Comparison of ENCODE assay signal across 8 mouse cellular contexts in the genomic region with DNA sequence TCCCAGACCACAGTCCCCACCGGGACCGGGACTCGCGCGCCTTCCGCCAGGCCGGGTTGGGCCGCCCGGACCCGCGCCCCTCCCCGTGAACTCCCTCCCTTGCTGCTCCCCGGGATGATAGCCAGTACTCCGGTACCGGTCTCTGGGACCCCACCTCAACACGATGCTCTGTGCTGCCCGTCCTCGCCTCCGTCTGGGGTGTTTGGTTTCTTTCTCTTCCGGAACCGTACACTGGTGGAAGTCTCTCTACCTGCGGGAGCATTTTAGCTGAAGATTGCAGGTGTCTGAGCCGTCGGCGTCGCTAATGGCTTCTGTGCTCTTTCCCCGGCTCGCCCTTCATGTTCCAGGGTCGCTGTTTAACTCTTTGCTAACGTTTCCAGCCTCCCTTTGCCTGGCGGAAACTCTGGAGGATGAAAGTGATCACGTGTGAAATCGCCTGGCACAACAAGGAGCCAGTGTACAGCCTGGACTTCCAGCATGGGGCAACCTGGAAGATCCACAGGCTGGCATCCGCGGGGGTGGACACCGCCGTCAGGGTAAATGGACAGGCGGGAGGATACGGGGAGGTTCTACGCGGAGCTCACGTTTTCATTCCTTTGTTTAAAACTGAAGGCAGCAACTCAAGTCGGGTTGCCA. TPM values are rescaled to one million over a fixed set of nuclear protein-coding genes. Genes with fewer than 3 reads are reported as not detected.
A peak's percentile ranks its signal among the peaks of the same experiment; 100 is the strongest.
DNase-seq lines count a peak whose midpoint lies in the region; ATAC-seq lines count a peak whose summit lies in the region.

No protein-coding gene starts in this region.

- peak overlapping the region; percentile 76 for H3K9ac ChIP-seq in heart, embryonic 15.5 days
- H3K9ac ChIP-seq in limb, embryonic 11.5 days (ENCODE audit: low read length): peak overlapping the region; percentile 72

- WGBS in heart, embryonic 15.5 days: under 1% methylated on average over 43 of the region's 43 CpGs
- under 1% methylated on average over 43 of the region's 43 CpGs for WGBS in limb, embryonic 11.5 days

- peak; percentile 90 for DNase-seq in heart, adult 11 months
- no peak for DNase-seq in heart, postnatal 25 days (ENCODE audit: low spot score)
- peak; percentile 43 for DNase-seq in Muller cell, postnatal 12 days (ENCODE audit: inconsistent ontology term)
- peak; percentile 70 for DNase-seq in embryo, embryonic 10.5 days (ENCODE audit: low spot score)
- DNase-seq in limb, embryonic 11.5 days (ENCODE audit: low spot score): peak; percentile 68

- peaks cover 3% of the 10 kb centered on the region; the same call in 1 of the 2 replicates for H3K4me1 ChIP-seq in heart, embryonic 15.5 days (replicated peaks)
- H3K4me1 ChIP-seq in limb, embryonic 11.5 days (ENCODE audit: control insufficient read depth, insufficient read depth, low read length): peaks cover 11% of the 10 kb centered on the region; the same call in 1 of the 2 replicates

- ATAC-seq in heart, embryonic 15.5 days (replicated peaks; ENCODE audit: insufficient number of reproducible peaks, insufficient read depth, low FRiP score, low read depth): peak; percentile 53
- ATAC-seq in limb, embryonic 11.5 days (ENCODE audit: insufficient number of reproducible peaks, low FRiP score, low TSS enrichment, low read depth): peak; percentile 68
- ATAC-seq in monocyte, adult 5-6 weeks (replicated peaks; ENCODE audit: insufficient number of reproducible peaks, low FRiP score, low TSS enrichment, poor library complexity, severe bottlenecking): 0 out of 2 replicates have a peak, but pooled peaks have one; percentile 10
- ATAC-seq in frontal cortex, adult (ENCODE audit: low TSS enrichment): no peak; the same call in 1 of the 2 replicates

- peak overlapping the region; percentile 93 for H3K4me3 ChIP-seq in heart, embryonic 15.5 days
- peak overlapping the region; percentile 86 for H3K4me3 ChIP-seq in limb, embryonic 11.5 days (ENCODE audit: low read depth, low read length)

- peaks cover 13% of the 10 kb centered on the region for H3K36me3 ChIP-seq in heart, embryonic 15.5 days
- no peaks in the 10 kb centered on the region; the same call in 1 of the 2 replicates for H3K36me3 ChIP-seq in limb, embryonic 11.5 days (ENCODE audit: control insufficient read depth, insufficient read depth, low read length)

- intact Hi-C loops in heart, postnatal 25 days (cut with DNase I): loop anchor here (5.0 kb wide), 1 partner anchor 52 kb away; a partner anchor contains a TSS

- peak overlapping the region; percentile 24; the same call in 1 of the 2 replicates for H3K27ac ChIP-seq in heart, embryonic 15.5 days
- peak overlapping the region; percentile 52 for H3K27ac ChIP-seq in limb, embryonic 11.5 days (replicated peaks; ENCODE audit: low read depth, low read length)

- peak overlapping the region; percentile 95 for H3K4me2 ChIP-seq in heart, embryonic 15.5 days
- peak overlapping the region; percentile 80 for H3K4me2 ChIP-seq in limb, embryonic 11.5 days (ENCODE audit: low read depth, severe bottlenecking)

- H3K9me3 ChIP-seq in heart, embryonic 15.5 days (replicated peaks): no peaks in the 10 kb centered on the region
- no peaks in the 10 kb centered on the region for H3K9me3 ChIP-seq in limb, embryonic 11.5 days (ENCODE audit: control insufficient read depth, low read length)

- H3K27me3 ChIP-seq in heart, embryonic 15.5 days: no peaks in the 10 kb centered on the region
- no peaks in the 10 kb centered on the region for H3K27me3 ChIP-seq in limb, embryonic 11.5 days (ENCODE audit: control insufficient read depth, insufficient read depth, low read length)

RNA-seq across cellular contexts. Expression of a gene that starts 0.5 kb away (rescaled TPM):
- total RNA-seq in heart, postnatal 25 days (2021): 1 to 10 TPM in 1 of 2 experiments, under 1 TPM in 1; 0.91 to 1.3 TPM
- polyA plus RNA-seq in heart, embryonic 15.5 days (2015; fragmentation: Nextera tagmentation; extraction: Ambion mirVana): 31.5 and 39.9 TPM in 2 replicates
- 120 and 121 TPM in 2 replicates for polyA plus RNA-seq in limb, embryonic 11.5 days (2014; fragmentation: Nextera tagmentation; extraction: Ambion mirVana)
- 3.7 to 6.2 TPM (median 5.7 TPM) in 3 replicates for total RNA-seq in monocyte, adult 5-6 weeks (2017)

RNA-seq across cellular contexts. Expression of a gene that starts 52.3 kb away (rescaled TPM):
- 10 to 100 TPM; 16.9 to 21.0 TPM for total RNA-seq in heart, postnatal 25 days (2021)
- polyA plus RNA-seq in heart, embryonic 15.5 days (2015; fragmentation: Nextera tagmentation; extraction: Ambion mirVana): 22.2 and 22.3 TPM in 2 replicates
- polyA plus RNA-seq in limb, embryonic 11.5 days (2014; fragmentation: Nextera tagmentation; extraction: Ambion mirVana): 29.3 and 34.2 TPM in 2 replicates
- 205 to 285 TPM (median 241 TPM) in 3 replicates for total RNA-seq in monocyte, adult 5-6 weeks (2017)
